Mouse (Mus musculus): ENCODE results near the gene Syne3. TPM values are rescaled to one million over a fixed set of nuclear protein-coding genes. Genes with fewer than 3 reads are reported as not detected.

The Syne3 gene
- total and polyA plus RNA-seq, 3 experiments: 4.9 to 10.7 TPM; not detected in 1

- no peaks in the 10 kb centered on the region; the same call in 1 of the 2 replicates for H3K79me2 ChIP-seq (ENCODE audit: control insufficient read depth, insufficient read depth, low read length, poor library complexity)
- no peak overlapping the region for H3K4me3 ChIP-seq (ENCODE audit: control insufficient read depth in 1 of 2, insufficient read depth in 1 of 2, low read depth in 2 of 2, low read length in 2 of 2)
- peaks cover 0 to 46% of the 10 kb centered on the region in 2 experiments; a peak in 3 of 4 replicates for H3K4me1 ChIP-seq (ENCODE audit: control insufficient read depth in 1 of 2, insufficient read depth in 2 of 2, low read length in 2 of 2)
- peak; percentile 36 for DNase-seq (ENCODE audit: low read depth, low spot score)
- peak overlapping the region; percentile 25 for H3K27ac ChIP-seq (ENCODE audit: control insufficient read depth, low read depth, low read length)
- H3K27me3 ChIP-seq (ENCODE audit: control insufficient read depth in 1 of 2, insufficient read depth in 2 of 2, low read length in 2 of 2): no peaks in the 10 kb centered on the region
- no peak for TF ChIP-seq CTCF (IDR thresholded peaks at IDR 0.05 in 2 of 3, conservative IDR thresholded peaks at IDR 0.05 in 1 of 3; ENCODE audit: control insufficient read depth in 1 of 3, insufficient read depth in 1 of 3, low read depth in 2 of 3, low read length in 3 of 3, poor library complexity in 1 of 3, severe bottlenecking in 1 of 3)
- TF ChIP-seq EP300 (IDR thresholded peaks at IDR 0.05; ENCODE audit: low read depth in 1 of 2, low read length in 2 of 2): peak in 1 of 2 experiments; percentile 24; a peak in 1 of 4 replicates
- no peak for TF ChIP-seq TBP (IDR thresholded peaks at IDR 0.05; ENCODE audit: low read depth, low read length)
- TF ChIP-seq RAD21 (IDR thresholded peaks at IDR 0.05; ENCODE audit: low read depth, low read length): no peak
- TF ChIP-seq GATA1 (IDR thresholded peaks at IDR 0.05; ENCODE audit: low read depth, low read length): 0 out of 2 replicates have a peak, but pooled peaks have one; percentile 35
- no peak overlapping the region for H3K9ac ChIP-seq (ENCODE audit: control insufficient read depth, low read depth, low read length, poor library complexity, severe bottlenecking)
- peaks cover 0 to 30% of the 10 kb centered on the region in 2 experiments; a peak in 2 of 4 replicates for H3K36me3 ChIP-seq (ENCODE audit: control insufficient read depth in 1 of 2, insufficient read depth in 2 of 2, low read length in 2 of 2)
- no peaks in the 10 kb centered on the region for H3K9me3 ChIP-seq (replicated peaks; ENCODE audit: insufficient read depth, low read length)
Measured at GRCm38 (mm10) chr12:104992123-104992741, 17.4 kb downstream of the Syne3 start.

GRCm38 (mm10) chr12:104990741-104991454 is 18.7 kb downstream of the Syne3 start:
- peak; percentile 95 for DNase-seq (ENCODE audit: low read depth, low spot score)
- Histone ChIP-seq H3K79me2 (ENCODE audit: control insufficient read depth, insufficient read depth, low read length, poor library complexity) (no peaks in the 10 kb centered on the region; the same call in 1 of the 2 replicates), H3K27me3 (ENCODE audit: control insufficient read depth in 1 of 2, insufficient read depth in 2 of 2, low read length in 2 of 2) (no peaks in the 10 kb centered on the region), H3K9ac (ENCODE audit: control insufficient read depth, low read depth, low read length, poor library complexity, severe bottlenecking) (peak overlapping the region; percentile 38), H3K4me3 (ENCODE audit: control insufficient read depth in 1 of 2, insufficient read depth in 1 of 2, low read depth in 2 of 2, low read length in 2 of 2) (peak overlapping the region in 1 of 2 experiments; percentile 1; a peak in 1 of 4 replicates), H3K9me3 (replicated peaks; ENCODE audit: insufficient read depth, low read length) (no peaks in the 10 kb centered on the region), H3K4me1 (ENCODE audit: control insufficient read depth in 1 of 2, insufficient read depth in 2 of 2, low read length in 2 of 2) (peaks cover 0 to 43% of the 10 kb centered on the region in 2 experiments; a peak in 3 of 4 replicates), H3K27ac (ENCODE audit: control insufficient read depth, low read depth, low read length) (peak overlapping the region; percentile 89), H3K36me3 (ENCODE audit: control insufficient read depth in 1 of 2, insufficient read depth in 2 of 2, low read length in 2 of 2) (peaks cover 0 to 30% of the 10 kb centered on the region in 2 experiments; a peak in 2 of 4 replicates)
- TF ChIP-seq NRF1 (IDR thresholded peaks at IDR 0.05; ENCODE audit: insufficient read depth, low read depth, low read length, poor library complexity, severe bottlenecking) (no peak), MYC (IDR thresholded peaks at IDR 0.05; ENCODE audit: low read depth, low read length) (peak; percentile 89), GABPA (IDR thresholded peaks at IDR 0.05; ENCODE audit: low read depth, low read length) (no peak), ZC3H11A (IDR thresholded peaks at IDR 0.05; ENCODE audit: low read depth, low read length) (no peak), RAD21 (IDR thresholded peaks at IDR 0.05; ENCODE audit: low read depth, low read length) (no peak), MXI1 (IDR thresholded peaks at IDR 0.05; ENCODE audit: low read depth, low read length) (peak; percentile 80), JUND (IDR thresholded peaks at IDR 0.05; ENCODE audit: low read depth, low read length) (no peak), POLR2AphosphoS5 (IDR thresholded peaks at IDR 0.05; ENCODE audit: borderline replicate concordance, low read depth, low read length) (no peak; the same call in 1 of the 2 replicates), MEF2A (IDR thresholded peaks at IDR 0.05; ENCODE audit: extremely low read depth, insufficient replicate concordance, low read depth, low read length, poor library complexity, severe bottlenecking) (no peak), KAT2A (conservative IDR thresholded peaks at IDR 0.05; ENCODE audit: low read depth, low read length) (no peak), SIN3A (IDR thresholded peaks at IDR 0.05; ENCODE audit: low read length) (peak; percentile 49), ELF1 (IDR thresholded peaks at IDR 0.05; ENCODE audit: low read depth, low read length) (peak; percentile 66; the same call in 1 of the 2 replicates), ETS1 (IDR thresholded peaks at IDR 0.05; ENCODE audit: low read depth, low read length) (peak; percentile 70; the same call in 1 of the 2 replicates), HCFC1 (IDR thresholded peaks at IDR 0.05; ENCODE audit: low read depth, low read length) (no peak), MYB (IDR thresholded peaks at IDR 0.05; ENCODE audit: low read depth, low read length) (peak; percentile 45; the same call in 1 of the 2 replicates), EP300 (IDR thresholded peaks at IDR 0.05; ENCODE audit: low read depth in 1 of 2, low read length in 2 of 2) (peak; percentile 80 to 88), POLR2A (IDR thresholded peaks at IDR 0.05; ENCODE audit: control insufficient read depth in 1 of 2, insufficient read depth in 1 of 2, low read depth in 1 of 2, low read length in 2 of 2, poor library complexity in 1 of 2) (peak in 1 of 2 experiments; percentile 50; a peak in 1 of 4 replicates), GATA1 (IDR thresholded peaks at IDR 0.05; ENCODE audit: low read depth, low read length) (peak; percentile 76), TBP (IDR thresholded peaks at IDR 0.05; ENCODE audit: low read depth, low read length) (peak; percentile 53; the same call in 1 of the 2 replicates), ZMIZ1 (IDR thresholded peaks at IDR 0.05; ENCODE audit: low read depth, low read length) (no peak), MAFK (IDR thresholded peaks at IDR 0.05; ENCODE audit: borderline replicate concordance, low read depth, low read length) (no peak), UBTF (IDR thresholded peaks at IDR 0.05; ENCODE audit: borderline replicate concordance, insufficient read depth, low read depth, low read length) (no peak), MAZ (IDR thresholded peaks at IDR 0.05; ENCODE audit: low read depth, low read length) (no peak), TCF12 (IDR thresholded peaks at IDR 0.05; ENCODE audit: low read depth, low read length) (peak; percentile 58; the same call in 1 of the 2 replicates), TAL1 (IDR thresholded peaks at IDR 0.05; ENCODE audit: low read length) (peak; percentile 83), NELFE (IDR thresholded peaks at IDR 0.05; ENCODE audit: low read depth, low read length) (no peak)
